17 mouse cellular contexts compared by ENCODE assay signal in genomic region chr4:152775801-152776200, GRCm38 (mm10).
"Had no signal": no experiment of that assay in that cellular context is flagged by ENCODE, and none has a peak within 500 bp of the region (broad histone marks: within the 10 kb centered on the region; RNA-seq: fewer than 3 reads in every experiment).

No protein-coding gene starts in this region.

- H3K4me1 ChIP-seq: lung, embryonic 15.5 days; megakaryocyte, embryonic 14.5 days; midbrain, embryonic 13.5 days; midbrain, embryonic 15.5 days; stomach, embryonic 15.5 days had no signal

- H3K9me3 ChIP-seq: lung, embryonic 15.5 days; midbrain, embryonic 13.5 days; midbrain, embryonic 15.5 days; stomach, embryonic 15.5 days had no signal

- H3K4me3 ChIP-seq: lung, embryonic 15.5 days; megakaryocyte, embryonic 14.5 days; midbrain, embryonic 13.5 days; midbrain, embryonic 15.5 days; stomach, embryonic 15.5 days had no signal

- H3K36me3 ChIP-seq: lung, embryonic 15.5 days; midbrain, embryonic 13.5 days; midbrain, embryonic 15.5 days; stomach, embryonic 15.5 days had no signal

- H3K9ac ChIP-seq: liver, postnatal 0 days; lung, embryonic 15.5 days; midbrain, embryonic 13.5 days; midbrain, embryonic 15.5 days; stomach, embryonic 15.5 days had no signal

- H3K27ac ChIP-seq: lung, embryonic 15.5 days; macrophage; midbrain, embryonic 13.5 days; midbrain, embryonic 15.5 days; stomach, embryonic 15.5 days; stomach, postnatal 0 days had no signal

- DNase-seq: liver, postnatal 0 days; lung, adult 2 months; lung, postnatal 14 days; lung, postnatal 36 days; right cerebral cortex, postnatal 14 days; thymus, adult 2 months; thymus, postnatal 25 days; thymus, postnatal 4 days had no signal

- H3K27me3 ChIP-seq: lung, embryonic 15.5 days; megakaryocyte, embryonic 14.5 days; midbrain, embryonic 13.5 days; midbrain, embryonic 15.5 days; stomach, embryonic 15.5 days had no signal

- H3K4me2 ChIP-seq: lung, embryonic 15.5 days; midbrain, embryonic 11.5 days; midbrain, embryonic 13.5 days; midbrain, embryonic 15.5 days; stomach, embryonic 15.5 days had no signal

- ATAC-seq: liver, postnatal 0 days; lung, postnatal 0 days; midbrain, embryonic 13.5 days; midbrain, embryonic 15.5 days had no signal
